Mouse (Mus musculus) gastrocnemius, postnatal 4 days (tissue): ENCODE measurements at regions not wholly inside any gene's neighbourhood (a gene's known extent, or its start where the extent isn't known, plus 50 kb on each side); places are given as distances from the start of the nearest gene placed in this dataset.

Experiments
- DNase-seq, 2 experiments: peaks; one replicate each; pipeline ENCODE4 v3.0.0; 2021 to 2022; ENCODE audit warnings: low spot score in 2 of 2, mixed read lengths in 2 of 2

- no peak for DNase-seq
Observed at GRCm38 (mm10) chr16:86015336-86015735, 113.7 kb upstream of the Adamts5 start.

DNA sequence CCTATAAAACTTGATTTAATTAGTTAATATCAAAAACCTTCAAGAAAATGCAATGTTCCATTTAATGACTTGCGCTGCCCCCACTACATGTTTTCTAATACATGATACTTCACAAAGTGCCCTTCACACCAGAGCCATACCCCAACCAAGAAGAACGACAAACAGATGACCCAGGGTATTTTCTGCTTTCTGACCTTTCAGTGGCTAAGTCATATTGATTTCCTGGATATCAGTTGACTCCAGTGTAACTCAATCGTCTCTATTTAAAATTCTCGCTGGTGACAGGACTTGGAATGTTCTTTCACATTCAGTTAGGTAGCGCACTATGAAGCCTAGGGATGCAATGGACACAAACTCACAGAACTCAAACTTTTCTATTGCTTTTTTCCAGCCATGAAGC lies 109.4 kb upstream of the Adamts5 start:
- DNase-seq: no peak

- no peak for DNase-seq
Observed at GRCm38 (mm10) chr16:86009638-86010329, 108.2 kb upstream of the Adamts5 start.

DNA sequence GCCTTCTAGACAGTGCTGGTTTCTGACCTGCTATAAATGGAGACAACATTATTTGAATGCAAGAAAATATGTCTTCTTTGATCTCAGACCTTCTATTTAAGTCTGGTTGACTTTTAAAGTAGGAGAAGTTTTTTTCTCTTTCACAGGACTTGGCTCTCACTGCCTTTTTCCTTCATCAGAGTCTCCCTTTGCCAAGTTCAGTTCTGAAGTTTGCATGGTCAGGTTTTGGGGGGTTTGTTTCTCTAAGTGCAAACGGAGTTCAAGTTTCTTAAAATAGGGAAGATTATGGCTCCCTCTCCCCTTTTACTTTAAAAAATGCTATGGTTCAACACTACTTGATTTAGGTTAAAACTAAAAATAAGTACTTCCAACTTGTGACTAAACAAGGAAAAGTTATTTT lies 106.2 kb upstream of the Adamts5 start:
- DNase-seq: no peak

- DNase-seq: no peak
Observed at GRCm38 (mm10) chr16:86000846-86001245, 99.2 kb upstream of the Adamts5 start.

DNA sequence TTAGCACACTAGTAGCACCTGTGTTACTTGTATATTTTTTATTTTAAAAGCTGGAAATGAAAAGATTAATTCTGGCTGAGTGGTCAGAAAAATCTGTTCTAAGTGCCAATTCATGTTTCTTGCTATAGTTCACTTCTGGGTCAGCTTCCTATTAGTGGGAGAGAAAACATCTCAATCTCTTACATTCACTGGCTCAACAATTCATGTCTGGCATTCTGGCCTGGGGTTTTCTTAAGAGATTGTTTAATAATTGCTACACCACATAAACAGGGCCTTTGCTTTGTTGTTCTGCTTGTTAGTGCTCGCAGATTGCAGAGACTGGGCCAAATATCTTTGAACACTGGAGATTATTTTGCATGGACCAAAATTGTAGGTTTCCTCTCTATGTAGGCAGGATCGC lies 84.2 kb upstream of the Adamts5 start:
- DNase-seq: no peak

DNA sequence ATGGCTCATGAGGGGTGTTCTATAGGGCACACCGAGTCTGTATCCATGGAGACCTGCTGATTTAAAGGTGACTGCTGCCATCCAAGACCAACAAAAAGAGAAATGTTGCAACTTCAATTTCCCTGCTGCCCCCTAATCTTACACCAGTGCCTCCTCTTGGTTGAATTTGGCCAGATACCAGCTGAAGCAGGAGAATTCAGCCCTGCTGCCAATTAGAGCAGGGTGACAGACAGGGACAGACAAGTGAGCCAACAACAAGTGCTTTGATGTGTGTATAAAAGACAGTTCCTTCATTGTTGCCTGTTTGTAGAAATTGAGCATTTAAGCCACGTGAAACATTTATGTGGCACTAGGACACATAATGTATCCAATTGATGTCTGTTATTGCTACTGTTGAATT lies 75.5 kb upstream of the Adamts5 start:
- no peak for DNase-seq

DNA sequence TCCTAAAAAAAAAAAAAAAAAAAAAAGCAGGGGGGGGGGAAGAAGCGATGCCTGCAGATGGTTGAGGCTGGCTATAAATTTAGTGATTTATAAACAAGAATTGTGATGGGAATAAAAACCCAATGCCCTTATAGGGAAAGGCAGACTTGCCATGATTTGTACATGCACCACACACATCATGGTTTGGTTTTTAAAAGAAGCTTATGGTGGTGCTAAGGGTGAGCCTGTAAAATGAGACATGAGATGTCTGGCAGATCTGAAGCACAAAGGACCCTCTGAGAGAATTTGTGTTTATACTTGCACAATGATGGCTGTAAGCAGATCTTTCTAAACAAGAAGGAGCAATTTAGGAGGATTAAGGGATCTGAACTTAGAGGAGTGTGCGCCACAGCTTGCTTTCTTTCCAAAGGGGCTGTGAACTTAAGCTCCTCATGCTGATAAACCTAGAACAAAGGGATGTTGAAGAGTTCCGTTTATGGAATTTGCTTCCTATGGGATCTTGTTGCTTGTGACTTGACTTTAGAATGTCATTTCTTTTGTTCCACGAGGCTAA lies 65.3 kb upstream of the Adamts5 start:
- DNase-seq: no peak

- DNase-seq: no peak
Observed at GRCm38 (mm10) chr16:85966251-85966650, 64.6 kb upstream of the Adamts5 start.

- no peak for DNase-seq
Observed at GRCm38 (mm10) chr16:85964352-85965210, 63.0 kb upstream of the Adamts5 start.

DNA sequence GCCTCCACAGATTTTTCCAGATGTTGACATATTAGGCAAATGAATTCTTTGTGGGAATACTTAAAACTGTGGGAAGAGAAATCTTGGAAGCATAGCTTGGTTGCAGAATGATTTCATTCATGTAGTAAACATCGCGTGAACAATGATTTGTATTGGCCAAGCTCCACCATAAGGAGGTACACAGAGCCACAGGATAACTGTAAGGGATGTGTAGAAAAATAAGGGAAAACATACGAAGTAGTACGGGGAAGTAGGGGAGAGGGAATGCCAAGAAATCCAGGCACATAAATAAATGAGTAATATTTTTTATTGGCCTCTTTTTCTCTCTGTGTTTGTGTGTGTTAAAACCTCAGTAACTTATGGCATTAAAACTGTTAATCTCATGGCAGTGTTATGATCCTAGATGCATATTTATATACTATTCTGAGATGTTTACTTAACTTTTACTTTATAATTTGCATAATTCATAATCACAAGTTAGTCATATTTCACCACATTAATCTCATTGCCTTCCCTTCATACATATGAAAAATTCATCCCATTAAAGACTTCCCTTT lies 54.5 kb upstream of the Adamts5 start:
- no peak for DNase-seq

DNA sequence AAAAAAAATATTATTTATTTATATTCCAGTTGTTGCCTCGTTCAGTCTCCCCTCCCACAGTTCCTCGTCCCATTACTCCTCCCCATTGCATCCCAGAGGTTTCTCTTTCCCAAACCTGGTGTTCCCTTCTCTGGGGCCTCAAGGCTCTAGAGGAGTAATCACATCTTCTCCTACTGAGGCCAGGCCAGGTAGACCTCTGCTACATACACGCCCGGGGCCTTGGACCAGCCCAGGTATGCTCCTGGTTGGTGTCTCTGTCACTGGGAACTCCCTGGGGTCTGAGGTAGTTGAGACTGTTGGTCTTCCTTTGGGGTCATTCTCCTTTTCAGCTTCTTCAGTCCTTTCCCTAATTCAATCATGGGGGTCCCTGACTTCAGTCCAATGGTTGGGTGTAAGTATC lies 50.0 kb upstream of the Adamts5 start:
- DNase-seq: no peak
